Mouse (Mus musculus) heart, postnatal 0 days (tissue): Measurements from ENCODE around the gene Col25a1.

ENCODE experiments used
- CTCF ChIP-seq: IDR thresholded peaks from 2 replicates; pipeline ENCODE4 v1.5.1; 2016; ENCODE audit warnings: antibody characterized with exemption, control low read depth, low read depth
- EP300 ChIP-seq: IDR thresholded peaks from 2 replicates; pipeline ENCODE4 v1.6.1; 2016; ENCODE audit warnings: antibody characterized with exemption, low read depth

- TF ChIP-seq EP300 (no peak), CTCF (no peak)
These were observed 29.6 kb downstream of the Col25a1 start for GRCm38 (mm10) chr3:130160902-130161301.
